Mouse (Mus musculus) megakaryocyte progenitor cell, adult 5-6 weeks (primary cell): ENCODE results near the gene Herc3. TPM values are rescaled to one million over a fixed set of nuclear protein-coding genes. Genes with fewer than 3 reads are reported as not detected.
A peak's percentile ranks its signal among the peaks of the same experiment; 100 is the strongest.
"Not testable (repeated sequence)": the region's sequence is repeated elsewhere in the genome, so short reads cannot be mapped to it uniquely, and the experiment has no call there.

Source experiments
- ATAC-seq: replicated peaks from 2 replicates; pipeline ENCODE4 v1.8.0; 2016; ENCODE audit warnings: mild to moderate bottlenecking, moderate TSS enrichment, inconsistent platforms; ENCODE audit not compliant: poor library complexity
- total RNA-seq, 2 experiments: library from RNA; stranded (forward) in 1 of 2; stranded (reverse) in 1 of 2; fragments of 157-497, 149-512 nt in 1 of 2; fragments of 200-1000 nt in 1 of 2; gene quantifications; 2 replicates each; pipeline versions ENCODE4 v1.2.3 to v1.2.4; 2015 to 2017

Herc3 gene
- 2.6 and 5.2 TPM in 2 replicates for total RNA-seq (2015)
- 4.8 and 6.8 TPM in 2 replicates for total RNA-seq (2017)

GRCm38 (mm10) chr6:58831232-58832009, at the start of gene Herc3:
Herc3 (plus strand) TSS chr6:58831465.
- ATAC-seq: peak; percentile 62

DNA sequence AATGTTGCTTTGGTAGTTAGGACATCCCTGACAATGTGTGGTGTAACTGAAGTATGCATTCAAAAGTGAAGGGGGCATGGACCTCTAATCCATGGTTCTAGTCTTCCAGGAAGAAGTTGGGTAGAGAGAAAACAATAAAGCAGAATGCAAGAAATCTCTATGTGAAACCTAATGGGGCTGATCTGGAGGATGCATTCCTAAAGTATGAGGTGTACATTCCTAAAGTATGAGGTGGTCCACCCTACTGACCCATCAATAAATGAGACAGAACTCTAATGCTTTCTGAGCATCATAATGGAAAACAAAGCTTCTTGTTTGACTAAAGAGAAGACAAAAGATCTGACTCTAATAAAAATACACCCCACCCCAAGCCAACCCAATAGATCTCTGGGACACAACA, 29.9 kb upstream of the Herc3 start:
- no peak for ATAC-seq

GRCm38 (mm10) chr6:58814381-58814780, 16.9 kb upstream of the Herc3 start:
- no peak for ATAC-seq

- not testable (repeated sequence) for ATAC-seq
These were observed 14.2 kb upstream of the Herc3 start for GRCm38 (mm10) chr6:58817037-58817436.

- ATAC-seq: no peak
These were observed 5.6 kb upstream of the Herc3 start for GRCm38 (mm10) chr6:58825619-58826018.

DNA sequence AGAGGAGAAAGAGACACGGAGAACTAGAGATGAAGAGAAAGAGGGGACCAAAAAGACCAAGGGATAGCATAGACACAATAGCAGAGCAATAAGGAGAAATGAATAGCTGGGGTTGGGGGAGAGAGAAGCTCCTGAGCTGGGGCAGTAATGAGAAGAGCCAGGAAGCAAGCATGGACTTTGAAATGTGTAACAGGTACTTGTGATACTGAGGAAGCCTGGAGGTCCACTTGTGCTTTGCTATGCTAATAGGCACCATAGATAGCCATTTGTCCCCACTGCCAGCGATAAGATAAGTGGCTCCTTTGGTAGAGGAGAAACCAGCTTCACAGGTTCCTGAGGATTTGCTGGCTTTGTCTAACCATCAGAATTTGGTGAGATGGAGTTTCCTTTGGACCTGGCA, 5.2 kb upstream of the Herc3 start:
- ATAC-seq: no peak

DNA sequence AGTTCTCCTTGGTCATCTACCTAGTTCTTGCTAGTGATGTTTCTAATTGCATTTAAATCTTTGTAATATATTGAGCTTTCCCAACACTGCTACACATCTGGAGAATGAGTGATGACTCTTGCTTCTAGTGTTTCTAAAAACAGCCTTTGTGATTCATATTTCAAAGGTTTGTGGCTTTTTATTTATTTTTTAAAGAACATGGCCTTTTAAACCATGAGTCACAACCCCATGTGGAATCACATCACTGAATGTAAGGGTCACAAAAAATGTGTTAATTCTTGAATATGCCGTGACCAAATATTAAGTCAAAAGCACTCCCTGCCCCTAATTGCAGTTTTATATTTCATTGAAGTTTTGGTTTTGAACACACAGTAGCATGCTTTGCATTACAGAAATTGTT, 2.7 kb upstream of the Herc3 start:
- no peak for ATAC-seq

- no peak for ATAC-seq
These were observed 429 bp upstream of the Herc3 start for GRCm38 (mm10) chr6:58830840-58831231.

DNA sequence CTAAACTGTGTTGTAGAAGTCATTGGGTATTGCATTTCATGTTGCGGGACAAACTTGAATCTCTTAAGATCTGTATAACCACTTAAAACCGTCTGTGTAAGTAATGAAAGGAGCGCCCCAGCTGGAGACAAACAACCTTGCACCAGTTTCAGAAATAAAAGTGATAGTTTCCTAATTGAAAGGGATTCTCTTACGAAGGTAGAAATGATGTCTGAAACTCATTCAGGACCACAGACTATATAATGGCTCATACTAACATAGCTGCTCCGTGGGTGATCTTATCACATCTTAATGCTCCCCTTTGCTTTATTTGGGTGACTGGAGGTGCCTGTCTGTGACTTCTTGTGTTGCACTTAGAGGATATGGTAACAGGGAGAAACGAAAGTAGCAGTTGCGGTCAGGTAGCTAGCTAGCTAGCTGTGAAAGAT, 1.3 kb downstream of the Herc3 start:
- peak; percentile 43 for ATAC-seq

DNA sequence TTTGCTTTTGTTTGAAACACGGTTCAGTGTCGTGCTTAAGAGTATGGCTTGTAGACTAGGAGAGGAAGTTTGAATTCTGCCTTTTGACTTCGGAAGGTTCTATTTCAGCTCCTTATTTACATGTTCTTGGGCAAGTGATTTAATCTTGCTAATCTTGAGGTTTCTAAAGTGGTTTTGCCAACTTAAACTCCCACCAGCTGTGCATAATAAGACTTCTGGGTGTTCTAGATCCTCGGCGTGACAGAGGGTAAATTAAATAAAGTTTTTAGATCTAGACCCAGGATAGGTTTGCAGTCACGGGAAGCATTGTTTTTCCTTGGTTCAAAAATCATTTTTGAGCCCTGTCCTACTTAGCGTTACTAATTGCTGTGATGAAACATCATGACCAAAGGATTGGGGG, 3.2 kb downstream of the Herc3 start:
- ATAC-seq: no peak

DNA sequence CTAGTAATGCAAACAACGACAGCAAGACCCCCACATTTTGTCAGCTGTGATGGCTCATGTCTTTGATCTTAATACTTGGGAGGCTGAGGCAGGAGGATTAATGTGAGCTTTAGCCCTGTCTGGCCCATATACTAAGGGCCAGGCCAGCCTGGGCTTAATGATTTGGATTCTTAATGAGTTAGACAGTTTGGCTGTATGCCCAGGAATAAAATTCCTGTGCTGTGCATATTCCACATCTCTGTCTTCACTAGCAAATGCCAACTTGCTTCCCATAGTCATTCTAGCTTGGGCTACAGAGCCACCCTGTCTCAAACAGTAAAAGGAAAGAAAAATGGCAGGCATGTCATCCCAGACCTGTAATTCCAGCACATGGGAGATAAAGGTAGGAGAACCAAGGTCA, 4.3 kb downstream of the Herc3 start:
- no peak for ATAC-seq

- no peak for ATAC-seq
These were observed 5.2 kb downstream of the Herc3 start for GRCm38 (mm10) chr6:58836476-58836875.

- ATAC-seq: no peak
These were observed 6.7 kb downstream of the Herc3 start for GRCm38 (mm10) chr6:58837917-58838316.

- 0 out of 2 replicates have a peak, but pooled peaks have one; percentile 29 for ATAC-seq
These were observed 9.9 kb downstream of the Herc3 start for GRCm38 (mm10) chr6:58841208-58841607.

- ATAC-seq: no peak
These were observed 10.9 kb downstream of the Herc3 start for GRCm38 (mm10) chr6:58842186-58842585.

- no peak for ATAC-seq
These were observed 12.3 kb downstream of the Herc3 start for GRCm38 (mm10) chr6:58843580-58843979.

DNA sequence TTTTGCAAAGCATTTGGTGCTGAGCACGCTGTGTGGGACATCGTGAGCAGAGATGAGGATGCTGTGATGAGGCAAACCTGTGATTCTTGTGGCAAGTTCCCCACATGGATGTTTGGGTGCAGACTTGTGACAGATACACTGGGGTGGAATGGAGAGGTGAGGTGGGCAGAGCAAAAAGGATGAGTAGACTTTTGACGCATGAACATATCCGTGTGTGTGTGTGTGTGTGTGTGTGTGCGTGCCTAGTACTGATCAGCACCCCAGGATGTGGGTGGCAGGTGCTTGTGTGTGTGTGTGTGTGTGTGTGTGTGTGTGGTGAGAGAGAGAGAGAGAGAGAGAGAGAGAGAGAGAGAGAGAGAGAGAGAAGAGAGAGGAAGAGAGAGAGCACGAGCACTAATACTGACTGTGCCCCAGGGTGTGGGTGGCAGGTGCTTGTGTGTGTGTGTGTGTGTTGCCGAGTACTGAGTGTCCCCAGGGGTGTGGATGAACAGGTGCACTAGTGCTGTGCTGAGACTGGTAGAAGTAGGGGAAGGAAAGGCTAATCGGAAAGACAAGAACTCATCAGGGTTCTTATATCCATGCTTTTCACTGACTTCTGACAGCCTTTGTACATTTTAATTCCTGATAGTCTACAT, 13.0 kb downstream of the Herc3 start:
- ATAC-seq: no peak

DNA sequence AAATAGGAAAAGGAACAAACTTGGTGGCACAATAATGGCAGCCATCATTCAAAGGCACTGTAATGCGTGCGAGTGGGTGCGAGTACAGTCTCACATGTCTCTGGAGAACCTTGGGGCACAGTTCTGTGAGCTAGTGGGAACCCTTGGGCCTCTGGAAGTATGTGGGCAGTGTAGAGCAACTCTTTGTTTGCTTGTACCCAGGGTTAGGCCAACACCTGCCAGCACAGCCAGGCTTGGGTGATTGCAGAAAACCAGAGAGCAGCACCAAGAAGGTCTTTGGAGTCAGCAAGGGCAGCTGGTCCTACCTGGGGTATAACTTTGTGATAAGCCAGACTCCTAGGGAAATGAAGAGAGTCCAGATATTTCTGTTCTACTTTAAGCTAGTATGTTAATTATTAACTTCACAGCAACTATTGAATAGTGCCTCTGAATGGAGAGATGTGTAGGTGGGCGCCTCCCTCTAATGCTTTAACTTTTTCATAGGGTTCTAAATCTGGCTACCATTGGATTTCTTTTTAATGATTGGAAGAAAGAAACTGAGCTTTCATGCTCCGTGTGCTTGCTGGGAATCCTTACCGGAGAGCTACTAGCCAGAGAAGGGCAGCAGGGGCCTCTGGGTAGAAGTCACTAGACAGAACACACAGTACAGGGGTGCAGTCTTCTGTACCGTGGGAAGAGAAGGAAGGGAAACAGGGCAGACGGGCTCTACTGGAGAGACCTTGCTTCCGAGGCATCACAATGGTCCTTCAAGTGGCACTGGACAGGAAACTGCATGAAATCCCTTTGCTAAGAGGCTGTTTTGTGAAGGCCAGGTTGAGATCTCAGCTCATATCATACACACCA, 15.8 kb downstream of the Herc3 start:
- no peak for ATAC-seq

GRCm38 (mm10) chr6:58847836-58848235, 16.6 kb downstream of the Herc3 start:
- no peak for ATAC-seq

- no peak for ATAC-seq
These were observed 18.1 kb downstream of the Herc3 start for GRCm38 (mm10) chr6:58849356-58849755.

GRCm38 (mm10) chr6:58855676-58856367, 24.6 kb downstream of the Herc3 start:
- ATAC-seq: no peak
